Mouse (Mus musculus) cortical plate, adult 2 months (tissue): ENCODE results near the gene Klhl35.

Source experiments
- CTCF ChIP-seq: fragments of 200-500 bp; IDR thresholded peaks from 2 replicates; pipeline ENCODE4 v1.5.1; 2011; ENCODE audit warnings: mild to moderate bottlenecking, control low read depth, low read length; ENCODE audit not compliant: insufficient read depth; ENCODE audit errors: extremely low read depth
- POLR2A ChIP-seq: fragments of 200-500 bp; IDR thresholded peaks from 2 replicates; pipeline ENCODE4 v1.6.1; 2011; ENCODE audit warnings: mild to moderate bottlenecking, low read length, control low read depth; ENCODE audit not compliant: insufficient read depth; ENCODE audit errors: extremely low read depth

- TF ChIP-seq POLR2A (no peak), CTCF (no peak)
Measured at GRCm38 (mm10) chr7:99469680-99470405, 4.0 kb downstream of the Klhl35 start.
